Mouse (Mus musculus) adrenal gland, postnatal 10 days (tissue): ENCODE results near the gene Usp2. TPM values are rescaled to one million over a fixed set of nuclear protein-coding genes. Genes with fewer than 3 reads are reported as not detected.
A peak's percentile ranks its signal among the peaks of the same experiment; 100 is the strongest.

Experiments used
- DNase-seq: peaks from one replicate; pipeline ENCODE4 v3.0.0; 2021; ENCODE audit warnings: mixed read lengths
- total RNA-seq, 2 experiments: library from RNA; stranded (reverse); gene quantifications; 2 replicates each; pipeline ENCODE4 v1.2.3; 2021

The Usp2 gene
- total RNA-seq, 2 experiments from 2014 or later: 36.4 to 52.2 TPM

- no peak for DNase-seq
Measured at GRCm38 (mm10) chr9:44045884-44046272, 20.9 kb upstream of the Usp2 start.

GRCm38 (mm10) chr9:44046426-44046825, 20.4 kb upstream of the Usp2 start:
- DNase-seq: no peak

GRCm38 (mm10) chr9:44047071-44047470, 19.8 kb upstream of the Usp2 start:
- DNase-seq: no peak

- DNase-seq: no peak
Measured at GRCm38 (mm10) chr9:44047571-44048490, 19.0 kb upstream of the Usp2 start.

GRCm38 (mm10) chr9:44048541-44049380, 18.1 kb upstream of the Usp2 start:
- no peak for DNase-seq

- no peak for DNase-seq
Measured at GRCm38 (mm10) chr9:44049381-44050165, 17.2 kb upstream of the Usp2 start.

GRCm38 (mm10) chr9:44052855-44053254, 14.0 kb upstream of the Usp2 start:
- no peak for DNase-seq

- DNase-seq: no peak
Measured at GRCm38 (mm10) chr9:44053936-44054335, 12.9 kb upstream of the Usp2 start.

- no peak for DNase-seq
Measured at GRCm38 (mm10) chr9:44058606-44059005, 8.2 kb upstream of the Usp2 start.

- no peak for DNase-seq
Measured at GRCm38 (mm10) chr9:44065177-44065576, 1.6 kb upstream of the Usp2 start.

- DNase-seq: no peak
Measured at GRCm38 (mm10) chr9:44067241-44067959, 579 bp downstream of the Usp2 start.

- DNase-seq: no peak
Measured at GRCm38 (mm10) chr9:44067960-44068330, 1.1 kb downstream of the Usp2 start.

- DNase-seq: no peak
Measured at GRCm38 (mm10) chr9:44069252-44069651, 2.4 kb downstream of the Usp2 start.

GRCm38 (mm10) chr9:44070113-44070843, 3.5 kb downstream of the Usp2 start:
- no peak for DNase-seq

GRCm38 (mm10) chr9:44070844-44071231, 4.0 kb downstream of the Usp2 start:
- no peak for DNase-seq

- peak; percentile 56 for DNase-seq
Measured at GRCm38 (mm10) chr9:44071914-44072598, 5.2 kb downstream of the Usp2 start.

- DNase-seq: peak; percentile 82
Measured at GRCm38 (mm10) chr9:44072599-44072915, 5.7 kb downstream of the Usp2 start.

GRCm38 (mm10) chr9:44073115-44073514, 6.3 kb downstream of the Usp2 start:
- DNase-seq: peak; percentile 49

- DNase-seq: peak; percentile 57
Measured at GRCm38 (mm10) chr9:44074395-44075275, 7.8 kb downstream of the Usp2 start.
